Mouse (Mus musculus): ENCODE measurements at regions not wholly inside any gene's neighbourhood (a gene's known extent, or its start where the extent isn't known, plus 50 kb on each side); places are given as distances from the start of the nearest gene placed in this dataset.

DNA sequence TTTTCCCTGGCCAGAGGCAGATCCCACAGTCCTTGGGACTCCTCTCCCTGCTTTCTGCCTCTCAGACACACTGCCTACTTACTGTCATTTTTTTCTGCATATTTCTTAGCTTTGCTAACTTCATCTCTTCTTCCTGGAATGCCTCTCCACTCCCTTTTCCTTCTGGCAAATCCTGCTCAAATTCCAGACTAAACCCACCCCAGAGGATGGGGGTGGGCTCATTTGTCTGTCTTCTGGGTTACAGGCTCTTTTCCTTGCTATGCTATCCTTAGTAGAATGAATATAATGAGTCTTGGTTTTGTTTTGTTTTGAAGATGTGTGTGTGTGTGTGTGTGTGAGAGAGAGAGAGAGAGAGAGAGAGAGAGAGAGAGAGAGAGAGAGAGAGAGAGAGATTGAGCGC is 51.9 kb upstream of the Klf9 start:
- no peak for DNase-seq (ENCODE audit: low spot score)

DNA sequence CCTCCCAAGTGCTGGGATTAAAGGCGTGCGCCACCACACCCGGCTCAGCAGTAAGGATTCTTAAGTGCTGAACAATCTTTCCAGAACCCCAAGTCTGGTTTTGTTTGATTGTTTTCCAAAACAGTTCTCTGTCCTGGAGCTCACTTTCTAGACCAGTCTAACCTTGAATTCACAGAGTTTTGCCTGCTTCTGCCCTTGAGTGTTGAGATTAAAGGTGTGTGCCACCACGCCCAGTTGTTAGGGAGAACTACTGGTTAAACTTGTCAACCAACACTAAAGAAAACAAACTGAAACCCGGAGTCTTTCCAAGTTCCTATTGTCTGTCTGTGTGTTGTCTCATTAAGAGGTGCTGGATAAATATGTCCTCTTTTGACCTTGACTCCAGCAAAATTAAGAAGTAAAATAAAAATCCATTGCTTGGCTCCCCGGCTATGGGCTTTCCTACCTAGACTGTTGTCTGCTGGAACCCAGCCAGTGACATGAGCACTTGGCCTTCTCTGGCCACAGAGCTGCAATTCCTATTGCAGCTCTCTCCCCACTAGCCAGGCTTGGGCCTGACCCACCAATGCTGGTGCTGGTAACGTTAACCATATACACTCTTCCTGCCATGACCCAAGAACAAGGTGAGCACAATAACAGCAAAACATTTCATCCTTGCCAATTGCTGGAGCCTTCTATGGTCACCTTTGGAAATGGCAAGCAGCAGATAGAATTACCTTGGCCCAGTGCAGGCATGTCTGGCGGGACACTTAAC is 51.1 kb upstream of the Klf9 start:
- DNase-seq (ENCODE audit: low spot score), result no peak
